Mouse (Mus musculus) cerebellum, postnatal 14 days (tissue): Measurements from ENCODE around the gene Tbx10.
"Not testable (repeated sequence)": the region's sequence is repeated elsewhere in the genome, so short reads cannot be mapped to it uniquely, and the experiment has no call there.

Experiments
- DNase-seq, 2 experiments: peaks; one replicate each; pipeline ENCODE4 v3.0.0; 2021; ENCODE audit warnings: mixed read lengths in 2 of 2

Gene Tbx10

DNA sequence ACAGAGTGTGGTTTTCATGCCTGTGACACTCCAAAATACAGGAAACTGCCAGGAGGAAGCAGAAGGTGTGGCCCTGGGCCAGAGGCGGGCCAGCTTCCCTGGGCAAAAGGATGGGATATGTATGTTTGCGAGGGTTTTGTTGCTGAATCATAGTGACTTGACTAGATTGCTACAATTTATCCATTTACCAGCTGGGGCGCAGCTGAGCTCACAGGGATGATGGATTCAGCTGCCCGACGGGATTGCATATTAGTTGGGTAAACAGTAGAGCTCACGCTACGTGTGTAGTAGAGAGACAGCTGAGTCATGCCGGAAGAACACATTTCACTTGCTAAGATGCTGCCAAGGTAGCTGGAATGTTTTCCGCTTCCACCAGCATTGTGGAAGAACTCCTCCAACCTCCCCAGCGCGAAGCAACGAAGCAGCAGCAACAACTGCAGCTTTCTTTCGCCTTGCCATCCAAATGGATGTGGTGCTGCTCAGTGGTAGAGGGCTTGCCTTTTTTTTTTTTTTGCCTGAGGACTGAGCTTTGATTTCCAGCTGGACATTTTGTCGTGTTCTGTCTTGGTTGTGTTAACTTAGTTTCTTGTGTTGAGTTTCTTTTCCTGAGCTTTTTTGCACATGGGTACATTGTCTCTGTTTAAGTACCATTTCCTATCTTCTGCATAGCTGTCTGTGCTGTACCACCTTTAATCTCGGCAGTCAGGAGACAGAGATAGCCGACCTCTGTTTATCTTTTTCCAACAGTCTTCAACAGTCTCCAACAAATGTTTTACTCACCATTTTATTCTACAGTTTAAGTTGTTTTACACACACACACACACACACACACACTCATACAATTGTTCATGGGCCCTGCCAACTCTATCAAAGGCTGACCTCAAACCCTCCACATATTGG is 53.7 kb downstream of the Tbx10 start, which contains the start of gene Gstp2:
Gene Gstp2 (minus strand): TSS at position 58 of the 900 bp plus-strand sequence.
- DNase-seq = peak; percentile 82 to 88

DNA sequence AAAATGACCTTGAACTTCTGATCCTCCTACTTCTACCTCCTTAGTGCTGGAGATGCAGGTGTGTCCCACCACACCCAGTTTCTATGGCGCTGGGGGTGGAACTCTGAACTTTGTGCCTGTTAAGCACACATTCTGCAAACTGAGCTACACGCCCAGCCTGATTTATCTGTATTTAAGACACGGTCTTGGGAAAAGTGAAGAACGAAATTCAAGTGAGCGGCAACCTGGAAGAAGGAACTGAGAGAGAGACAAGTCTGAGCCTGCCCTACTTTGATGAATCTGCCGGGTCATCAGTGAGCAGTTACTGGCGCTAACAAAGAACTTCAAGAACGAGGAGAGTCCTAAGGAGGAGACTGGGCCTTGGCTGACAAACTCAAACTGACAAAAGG is 54.3 kb downstream of the Tbx10 start:
- no peak for DNase-seq

DNA sequence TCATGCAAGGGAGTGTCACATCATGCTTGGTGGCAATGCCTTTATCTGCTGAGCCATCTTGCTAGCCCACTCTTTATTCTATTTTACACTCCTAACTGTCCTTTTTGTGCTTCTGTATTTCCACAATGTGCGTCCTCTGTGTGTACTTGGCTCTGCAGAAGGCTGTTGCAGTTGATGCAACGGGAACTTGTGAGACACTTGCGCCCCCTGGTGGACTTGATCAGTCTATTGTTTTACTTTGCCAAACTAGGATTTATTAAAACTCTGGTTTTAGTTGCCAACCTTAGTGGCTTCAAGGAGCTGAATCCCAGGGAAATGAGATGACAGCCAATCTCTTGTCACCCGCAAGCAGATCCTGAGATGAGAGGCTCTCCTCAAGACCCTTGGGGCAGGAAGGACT is 55.3 kb downstream of the Tbx10 start:
- DNase-seq = peak; percentile 89 to 95

DNA sequence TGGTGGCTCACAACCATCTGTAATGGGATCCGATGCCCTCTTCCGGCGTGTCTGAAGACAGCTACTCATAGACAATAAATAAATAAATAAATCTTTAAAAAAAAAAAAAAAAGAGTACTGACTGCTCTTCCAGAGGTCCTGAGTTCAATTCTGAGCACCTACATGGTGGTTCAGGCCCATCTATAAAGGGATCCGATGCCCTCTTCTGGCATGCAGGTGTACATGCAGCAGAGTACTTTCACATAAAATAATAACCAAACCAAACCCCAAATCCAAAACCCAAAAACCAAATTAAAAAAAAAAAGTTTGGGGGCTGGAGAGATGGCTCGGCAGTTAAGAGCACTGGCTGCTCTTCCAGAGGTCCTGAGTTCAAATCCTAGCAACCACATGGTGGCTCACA is 56.5 kb downstream of the Tbx10 start:
- DNase-seq = not testable (repeated sequence)
